In the genomic region with DNA sequence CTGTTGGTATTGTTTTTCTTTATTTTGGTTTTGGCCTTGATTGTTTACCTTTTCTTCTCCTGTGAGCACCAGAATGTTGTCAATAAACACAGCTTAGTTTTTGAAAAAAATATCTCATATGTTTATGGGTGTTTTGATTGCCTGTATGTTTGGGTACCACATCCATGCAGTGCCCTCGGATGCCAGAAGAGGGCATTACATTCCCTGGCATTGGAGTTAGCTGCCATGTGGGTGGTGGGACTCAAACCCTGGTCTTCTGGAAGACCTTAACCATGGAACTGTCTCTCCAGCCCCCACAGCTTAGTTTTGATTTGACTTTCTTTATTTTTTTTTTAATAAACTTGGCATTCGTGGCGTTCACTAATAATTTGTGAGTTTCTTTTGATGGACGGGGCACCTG, we compare ENCODE assay signal across 18 mouse cellular contexts. TPM values are rescaled to one million over a fixed set of nuclear protein-coding genes. Genes with fewer than 3 reads are reported as not detected.
DNase-seq lines count a peak whose midpoint lies in the region; ATAC-seq and TF ChIP-seq lines count a peak whose summit lies in the region.
"Had no signal": no experiment of that assay in that cellular context is flagged by ENCODE, and none has a peak within 500 bp of the region (broad histone marks: within the 10 kb centered on the region; RNA-seq: fewer than 3 reads in every experiment).

No protein-coding gene starts in this region.

- H3K4me2 ChIP-seq in forebrain, postnatal 0 days (ENCODE audit: low read depth), result no peak overlapping the region
- H3K4me2 ChIP-seq in forebrain, embryonic 16.5 days (ENCODE audit: low read length), result no peak overlapping the region
- H3K4me2 ChIP-seq in midbrain, embryonic 16.5 days (ENCODE audit: low read length), result peak overlapping the region; percentile 49; the same call in 1 of the 2 replicates
- no peak overlapping the region for H3K4me2 ChIP-seq in midbrain, embryonic 11.5 days
- H3K4me2 ChIP-seq in stomach, postnatal 0 days (replicated peaks; ENCODE audit: low read depth), result no peak overlapping the region

- TF ChIP-seq CTCF in forebrain, postnatal 0 days (IDR thresholded peaks at IDR 0.05; ENCODE audit: low read depth), result peak; percentile 31
- peak; percentile 49 for TF ChIP-seq CTCF in stomach, postnatal 0 days (IDR thresholded peaks at IDR 0.05; ENCODE audit: low read depth)

- H3K36me3 ChIP-seq in forebrain, postnatal 0 days (ENCODE audit: insufficient read depth), result no peaks in the 10 kb centered on the region
- no peaks in the 10 kb centered on the region for H3K36me3 ChIP-seq in forebrain, embryonic 16.5 days (ENCODE audit: control insufficient read depth, insufficient read depth)
- H3K36me3 ChIP-seq in midbrain, embryonic 16.5 days (ENCODE audit: control insufficient read depth, insufficient read depth, low read length), result no peaks in the 10 kb centered on the region
- H3K36me3 ChIP-seq in midbrain, embryonic 11.5 days (ENCODE audit: control insufficient read depth, insufficient read depth, low read length), result no peaks in the 10 kb centered on the region
- no peaks in the 10 kb centered on the region for H3K36me3 ChIP-seq in stomach, postnatal 0 days (ENCODE audit: control insufficient read depth, insufficient read depth, low read length)
- H3K36me3 ChIP-seq: midbrain, embryonic 12.5 days had no signal

- no peak for ATAC-seq in forebrain, postnatal 0 days
- ATAC-seq in forebrain, embryonic 16.5 days, result no peak
- no peak for ATAC-seq in midbrain, embryonic 16.5 days
- no peak for ATAC-seq in midbrain, embryonic 11.5 days (ENCODE audit: low FRiP score)
- no peak for ATAC-seq in stomach, postnatal 0 days (ENCODE audit: low FRiP score, low TSS enrichment)
- no peak for ATAC-seq in erythroid progenitor cell, adult 5-6 weeks (replicated peaks; ENCODE audit: low FRiP score, poor library complexity, severe bottlenecking)
- ATAC-seq: inflammation-experienced regulatory T-cells, adult 6 months had no signal

- H3K4me3 ChIP-seq in forebrain, postnatal 0 days (ENCODE audit: low read depth, low read length), result no peak overlapping the region
- no peak overlapping the region for H3K4me3 ChIP-seq in forebrain, embryonic 16.5 days (replicated peaks; ENCODE audit: low read length)
- H3K4me3 ChIP-seq in midbrain, embryonic 16.5 days (ENCODE audit: low read depth, low read length), result no peak overlapping the region
- no peak overlapping the region for H3K4me3 ChIP-seq in midbrain, embryonic 11.5 days (ENCODE audit: low read depth, low read length)
- H3K4me3 ChIP-seq in stomach, postnatal 0 days (ENCODE audit: low read depth, low read length), result no peak overlapping the region

- no peak for TF ChIP-seq EP300 in stomach, postnatal 0 days (optimal IDR thresholded peaks at IDR 0.05)

- no peak overlapping the region for H3K27ac ChIP-seq in forebrain, postnatal 0 days (ENCODE audit: low read depth, low read length)
- no peak overlapping the region for H3K27ac ChIP-seq in forebrain, embryonic 16.5 days (ENCODE audit: low read length)
- H3K27ac ChIP-seq in midbrain, embryonic 16.5 days (ENCODE audit: low read length), result no peak overlapping the region
- H3K27ac ChIP-seq in midbrain, embryonic 11.5 days (ENCODE audit: low read depth, low read length), result no peak overlapping the region
- no peak overlapping the region for H3K27ac ChIP-seq in stomach, postnatal 0 days (replicated peaks)
- H3K27ac ChIP-seq: kidney, postnatal 0 days; midbrain, embryonic 12.5 days had no signal

- no peak overlapping the region for H3K9ac ChIP-seq in forebrain, postnatal 0 days
- no peak overlapping the region for H3K9ac ChIP-seq in forebrain, embryonic 16.5 days (replicated peaks; ENCODE audit: low read depth, low read length)
- H3K9ac ChIP-seq in midbrain, embryonic 16.5 days (ENCODE audit: low read depth, low read length), result no peak overlapping the region
- H3K9ac ChIP-seq in midbrain, embryonic 11.5 days (ENCODE audit: low read length), result no peak overlapping the region
- H3K9ac ChIP-seq in stomach, postnatal 0 days (ENCODE audit: low read length), result no peak overlapping the region
- H3K9ac ChIP-seq: midbrain, embryonic 12.5 days had no signal

- H3K9me3 ChIP-seq in forebrain, postnatal 0 days (ENCODE audit: low read length), result no peaks in the 10 kb centered on the region
- H3K9me3 ChIP-seq in forebrain, embryonic 16.5 days (ENCODE audit: control insufficient read depth, low read length), result no peaks in the 10 kb centered on the region
- no peaks in the 10 kb centered on the region for H3K9me3 ChIP-seq in midbrain, embryonic 16.5 days (replicated peaks; ENCODE audit: control insufficient read depth, low read length, poor library complexity, severe bottlenecking)
- H3K9me3 ChIP-seq in midbrain, embryonic 11.5 days (ENCODE audit: control insufficient read depth, low read length), result no peaks in the 10 kb centered on the region
- H3K9me3 ChIP-seq in stomach, postnatal 0 days (ENCODE audit: control insufficient read depth, low read length), result no peaks in the 10 kb centered on the region
- H3K9me3 ChIP-seq: G1E; midbrain, embryonic 12.5 days had no signal

- H3K4me1 ChIP-seq in forebrain, postnatal 0 days (ENCODE audit: insufficient read depth), result peaks cover 12% of the 10 kb centered on the region; the same call in 1 of the 2 replicates
- peaks cover 15% of the 10 kb centered on the region for H3K4me1 ChIP-seq in forebrain, embryonic 16.5 days (replicated peaks; ENCODE audit: control insufficient read depth, insufficient read depth, low read length)
- peaks cover 11% of the 10 kb centered on the region; the same call in 1 of the 2 replicates for H3K4me1 ChIP-seq in midbrain, embryonic 16.5 days (ENCODE audit: control insufficient read depth, insufficient read depth, low read length)
- peaks cover 7% of the 10 kb centered on the region for H3K4me1 ChIP-seq in midbrain, embryonic 11.5 days (ENCODE audit: control insufficient read depth, insufficient read depth, low read length)
- H3K4me1 ChIP-seq in stomach, postnatal 0 days (replicated peaks; ENCODE audit: control insufficient read depth, insufficient read depth), result no peaks in the 10 kb centered on the region

- 96% methylated on average over 4 of the region's 4 CpGs for WGBS in forebrain, postnatal 0 days
- 97% methylated on average over 4 of the region's 4 CpGs for WGBS in forebrain, embryonic 16.5 days
- 95% methylated on average over 4 of the region's 4 CpGs for WGBS in midbrain, embryonic 16.5 days
- WGBS in midbrain, embryonic 11.5 days, result over 99% methylated on average over 4 of the region's 4 CpGs
- WGBS in stomach, postnatal 0 days, result 97% methylated on average over 4 of the region's 4 CpGs

- no peak for DNase-seq in forebrain, postnatal 0 days
- peak; percentile 14 for DNase-seq in kidney, postnatal 10 days
- no peak for DNase-seq in kidney, postnatal 14 days
- DNase-seq in midbrain, embryonic 11.5 days (ENCODE audit: low spot score, missing footprints), result no peak
- DNase-seq in stomach, postnatal 0 days (ENCODE audit: low spot score), result no peak
- DNase-seq: adrenal gland, postnatal 10 days; cerebellum, adult 8-10 months; heart, postnatal 10 days; layer of hippocampus, adult 9-11 months; right cerebral cortex, postnatal 14 days; thymus, adult 2 months had no signal

- H3K27me3 ChIP-seq in forebrain, postnatal 0 days (ENCODE audit: insufficient read depth, low read length), result no peaks in the 10 kb centered on the region
- H3K27me3 ChIP-seq in forebrain, embryonic 16.5 days (replicated peaks; ENCODE audit: control insufficient read depth, insufficient read depth, low read length), result no peaks in the 10 kb centered on the region
- H3K27me3 ChIP-seq in midbrain, embryonic 16.5 days (ENCODE audit: control insufficient read depth, insufficient read depth, low read depth, low read length), result no peaks in the 10 kb centered on the region
- H3K27me3 ChIP-seq in midbrain, embryonic 11.5 days (ENCODE audit: control insufficient read depth, insufficient read depth, low read length), result no peaks in the 10 kb centered on the region
- no peaks in the 10 kb centered on the region for H3K27me3 ChIP-seq in stomach, postnatal 0 days (ENCODE audit: control insufficient read depth, insufficient read depth, low read length)
- H3K27me3 ChIP-seq: midbrain, embryonic 12.5 days had no signal

RNA-seq across cellular contexts. Expression of a gene that starts 8.8 kb away (rescaled TPM):
- total RNA-seq in forebrain, postnatal 0 days (2014; rRNA removed), result 57.6 and 60.9 TPM in 2 replicates
- polyA plus RNA-seq in forebrain, postnatal 0 days (2015; fragmentation: Nextera tagmentation; extraction: Ambion mirVana), result 38.4 and 45.8 TPM in 2 replicates
- polyA plus RNA-seq in forebrain, embryonic 16.5 days (2015; fragmentation: Nextera tagmentation; extraction: Ambion mirVana), result 83.5 and 89.7 TPM in 2 replicates
- 90.5 and 100 TPM in 2 replicates for polyA plus RNA-seq in midbrain, embryonic 16.5 days (2015; fragmentation: Nextera tagmentation; extraction: Ambion mirVana)
- polyA plus RNA-seq in midbrain, embryonic 11.5 days (2014; fragmentation: Nextera tagmentation; extraction: Ambion mirVana), result 62.1 and 64.9 TPM in 2 replicates
- 7.7 and 8.1 TPM in 2 replicates for polyA plus RNA-seq in stomach, postnatal 0 days (2015; fragmentation: Nextera tagmentation; extraction: Ambion mirVana)
- 38.2 and 49.9 TPM in 2 replicates for total RNA-seq in erythroid progenitor cell, adult 5-6 weeks (2015; ENCODE audit: low replicate concordance)
- 58.1 and 84.8 TPM in 2 replicates for total RNA-seq in erythroid progenitor cell, adult 5-6 weeks (2017; ENCODE audit: low replicate concordance)
